Mouse (Mus musculus) CH12.LX (cell line): Measurements from ENCODE around the gene Sorcs3.

Source experiments
- CTCF ChIP-seq, 2 experiments: IDR thresholded peaks in 1 of 2; conservative IDR thresholded peaks in 1 of 2; 2 replicates each; pipeline ENCODE4 v1.5.1; 2011 to 2012; ENCODE audit warnings: low read depth in 2 of 2, low read length in 2 of 2, improper control_type of control experiment in 1 of 2, inconsistent platforms in 1 of 2, mild to moderate bottlenecking in 1 of 2, moderate library complexity in 1 of 2
- EP300 ChIP-seq: IDR thresholded peaks from 2 replicates; pipeline ENCODE4 v1.6.1; 2011; ENCODE audit warnings: low read length, improper control_type of control experiment
- HCFC1 ChIP-seq: IDR thresholded peaks from 2 replicates; pipeline ENCODE4 v1.6.1; 2012; ENCODE audit warnings: low read depth, mild to moderate bottlenecking, inconsistent platforms, low read length, improper control_type of control experiment
- MAX ChIP-seq: IDR thresholded peaks from 2 replicates; pipeline ENCODE4 v1.6.1; 2011; ENCODE audit warnings: low read length, improper control_type of control experiment
- MEF2A ChIP-seq: IDR thresholded peaks from 2 replicates; pipeline ENCODE4 v1.6.1; 2014; ENCODE audit warnings: low read depth, mild to moderate bottlenecking, inconsistent platforms, low read length, improper control_type of control experiment, borderline replicate concordance
- POLR2A ChIP-seq: IDR thresholded peaks from 2 replicates; pipeline ENCODE4 v1.6.1; 2011; ENCODE audit warnings: low read depth, mild to moderate bottlenecking, improper control_type of control experiment, low read length
- TCF12 ChIP-seq: IDR thresholded peaks from 2 replicates; pipeline ENCODE4 v1.6.1; 2014; ENCODE audit warnings: low read depth, mild to moderate bottlenecking, inconsistent platforms, low read length, improper control_type of control experiment
- UBTF ChIP-seq: IDR thresholded peaks from 2 replicates; pipeline ENCODE4 v1.6.1; 2012; ENCODE audit warnings: low read depth, mild to moderate bottlenecking, inconsistent platforms, low read length, improper control_type of control experiment, moderate library complexity
- USF2 ChIP-seq: conservative IDR thresholded peaks from 2 replicates; pipeline ENCODE4 v1.6.1; 2011; ENCODE audit warnings: low read depth, low read length, improper control_type of control experiment
- ZC3H11A ChIP-seq: IDR thresholded peaks from 2 replicates; pipeline ENCODE4 v1.6.1; 2012; ENCODE audit warnings: low read depth, mild to moderate bottlenecking, inconsistent platforms, low read length, improper control_type of control experiment
- ZNF384 ChIP-seq: IDR thresholded peaks from 2 replicates; pipeline ENCODE4 v1.6.1; 2012; ENCODE audit warnings: low read depth, low read length, improper control_type of control experiment, inconsistent platforms

- TF ChIP-seq UBTF (no peak), MEF2A (no peak), CTCF (conservative IDR thresholded peaks at IDR 0.05 in 1 of 2, IDR thresholded peaks at IDR 0.05 in 1 of 2; ENCODE audit: low read depth in 2 of 2, low read length in 2 of 2) (no peak), POLR2A (no peak), ZC3H11A (no peak), ZNF384 (no peak), MAX (no peak), TCF12 (no peak), USF2 (no peak), EP300 (no peak), HCFC1 (no peak)
These were observed 2.0 kb downstream of the Sorcs3 start for GRCm38 (mm10) chr19:48207731-48208370.
